Mouse (Mus musculus) heart, embryonic 12.5 days (tissue): ENCODE results near the gene Wipi1. TPM values are rescaled to one million over a fixed set of nuclear protein-coding genes. Genes with fewer than 3 reads are reported as not detected.

ENCODE experiments used
- ATAC-seq: fragments of 200-750 bp; cut with Nextera tagmentation; 2 replicates; pipeline ENCODE4 v1.8.0; 2017; ENCODE audit warnings: moderate TSS enrichment, moderate library complexity; ENCODE audit not compliant: insufficient number of reproducible peaks, low FRiP score
- H3K27ac ChIP-seq: fragments of 300-500 bp; sonication (generic); 2 replicates; pipeline ENCODE4 v1.5.1; 2016; ENCODE audit warnings: mild to moderate bottlenecking, moderate library complexity; ENCODE audit not compliant: poor library complexity, severe bottlenecking
- H3K27me3 ChIP-seq: fragments of 300-500 bp; sonication (generic); replicated peaks from 2 replicates; pipeline ENCODE4 v1.6.1; 2016; ENCODE audit warnings: mild to moderate bottlenecking, moderate library complexity
- H3K36me3 ChIP-seq: fragments of 300-500 bp; sonication (generic); 2 replicates; pipeline ENCODE4 v1.6.1; 2016; ENCODE audit warnings: mild to moderate bottlenecking, moderate library complexity
- H3K4me1 ChIP-seq: fragments of 300-500 bp; sonication (generic); replicated peaks from 2 replicates; pipeline ENCODE4 v1.6.1; 2016; ENCODE audit warnings: mild to moderate bottlenecking
- H3K4me2 ChIP-seq: fragments of 300-500 bp; sonication (generic); 2 replicates; pipeline ENCODE4 v1.6.1; 2016; ENCODE audit warnings: mild to moderate bottlenecking, moderate library complexity
- H3K4me3 ChIP-seq: fragments of 300-500 bp; sonication (generic); 2 replicates; pipeline ENCODE4 v1.5.1; 2016; ENCODE audit warnings: mild to moderate bottlenecking
- H3K9ac ChIP-seq: fragments of 300-500 bp; sonication (generic); 2 replicates; pipeline ENCODE4 v1.6.1; 2016; ENCODE audit warnings: mild to moderate bottlenecking, moderate library complexity
- H3K9me3 ChIP-seq: fragments of 300-500 bp; sonication (generic); replicated peaks from 2 replicates; pipeline ENCODE4 v1.6.1; 2016; ENCODE audit warnings: mild to moderate bottlenecking, moderate library complexity
- WGBS: fragments of 180-500 bp; shearing (Covaris S2); methylation state at CpG from one replicate; pipeline ENCODE4 v1.1.7; 2016; 5-methylcytosine and 5-hydroxymethylcytosine counted together
- polyA plus RNA-seq: library from polyadenylated mRNA; unstranded; fragments of >200 nt; fragmentation: Nextera tagmentation; extraction: Ambion mirVana; gene quantifications from 2 replicates; pipeline ENCODE4 v1.2.1, GENCODE M21; 2016

Gene Wipi1
- polyA plus RNA-seq, 1 experiment from 2014 or later, result 49.9 TPM

DNA sequence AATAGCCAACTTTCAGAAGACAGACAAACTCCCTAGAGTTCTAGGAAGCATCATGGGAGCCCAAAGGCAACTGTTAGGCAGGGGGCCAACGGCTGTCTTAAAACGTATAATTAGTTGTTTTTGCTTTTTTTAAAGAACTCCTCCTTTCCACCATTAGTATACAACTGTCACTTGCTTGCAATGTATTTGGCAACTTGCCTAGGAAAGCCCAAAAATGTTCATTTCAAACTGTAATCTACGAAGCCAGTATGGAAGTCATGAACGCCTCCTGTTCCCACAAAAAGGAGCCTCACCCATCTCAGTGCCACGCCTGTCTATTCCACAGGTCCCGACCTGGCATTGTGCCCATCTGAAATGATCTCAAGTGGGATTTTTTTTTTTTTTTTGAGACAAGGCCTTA, 35.9 kb downstream of the Wipi1 start:
- no peak for ATAC-seq

DNA sequence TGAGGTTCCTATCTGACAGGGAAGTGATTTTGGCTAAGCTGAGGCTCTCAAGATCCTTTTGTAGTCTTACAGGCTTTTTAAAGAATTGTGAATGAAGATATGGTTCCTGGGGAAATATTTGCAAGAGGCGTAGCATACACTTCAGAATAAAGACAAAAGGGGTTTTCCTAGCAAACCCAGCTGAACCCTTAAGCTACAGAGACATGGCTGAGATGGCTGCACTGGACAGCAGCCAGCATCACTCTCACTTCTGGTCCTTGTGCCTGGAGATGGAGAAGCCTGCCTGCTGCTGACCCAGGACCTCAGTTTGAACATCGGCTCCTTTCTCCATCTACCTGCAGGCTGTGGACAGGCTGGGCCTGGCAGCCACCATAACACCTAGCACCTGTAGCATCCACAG, 37.2 kb downstream of the Wipi1 start:
- Histone ChIP-seq H3K27me3 (no peaks in the 10 kb centered on the region), H3K9me3 (no peaks in the 10 kb centered on the region), H3K36me3 (peaks cover 59% of the 10 kb centered on the region), H3K27ac (no peak overlapping the region), H3K4me1 (no peaks in the 10 kb centered on the region), H3K9ac (no peak overlapping the region), H3K4me3 (no peak overlapping the region), H3K4me2 (no peak overlapping the region)
- 79% methylated on average over 2 of the region's 2 CpGs for WGBS
- no peak for ATAC-seq

More for the DNA sequence above, 35.9 kb downstream of the Wipi1 start:
- Histone ChIP-seq H3K4me1 (no peaks in the 10 kb centered on the region), H3K36me3 (peaks cover 70% of the 10 kb centered on the region), H3K4me3 (no peak overlapping the region), H3K9me3 (no peaks in the 10 kb centered on the region), H3K27me3 (no peaks in the 10 kb centered on the region), H3K27ac (no peak overlapping the region), H3K9ac (no peak overlapping the region), H3K4me2 (no peak overlapping the region)
- 83% methylated on average over 6 of the region's 6 CpGs for WGBS

DNA sequence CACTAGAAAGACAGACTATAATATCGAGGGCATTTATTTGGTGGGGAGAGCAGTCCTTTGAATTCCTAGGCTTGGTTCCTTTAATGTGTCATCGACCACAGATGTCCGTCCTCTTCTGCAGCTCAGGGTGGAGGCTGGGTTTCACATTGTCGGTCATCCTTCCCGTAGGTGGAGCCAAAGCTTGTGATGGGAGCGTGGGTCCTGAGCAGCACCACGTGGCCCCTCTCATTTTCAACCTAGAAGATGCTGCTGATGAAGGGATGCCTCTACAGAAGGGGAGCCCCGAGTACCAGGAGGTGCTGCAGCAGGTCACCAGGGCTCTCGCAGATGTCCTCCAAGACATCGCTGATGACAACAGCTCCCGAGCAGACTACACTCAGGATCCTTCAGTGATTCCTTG, 39.7 kb downstream of the Wipi1 start:
- no peaks in the 10 kb centered on the region for H3K9me3 ChIP-seq
- no peaks in the 10 kb centered on the region for H3K27me3 ChIP-seq
- no peak overlapping the region for H3K4me2 ChIP-seq
- no peak overlapping the region for H3K9ac ChIP-seq
- H3K27ac ChIP-seq, result no peak overlapping the region
- peaks cover 33% of the 10 kb centered on the region for H3K36me3 ChIP-seq
- H3K4me1 ChIP-seq, result no peaks in the 10 kb centered on the region
- 82% methylated on average over 11 of the region's 11 CpGs for WGBS
- no peak for ATAC-seq
- no peak overlapping the region for H3K4me3 ChIP-seq

DNA sequence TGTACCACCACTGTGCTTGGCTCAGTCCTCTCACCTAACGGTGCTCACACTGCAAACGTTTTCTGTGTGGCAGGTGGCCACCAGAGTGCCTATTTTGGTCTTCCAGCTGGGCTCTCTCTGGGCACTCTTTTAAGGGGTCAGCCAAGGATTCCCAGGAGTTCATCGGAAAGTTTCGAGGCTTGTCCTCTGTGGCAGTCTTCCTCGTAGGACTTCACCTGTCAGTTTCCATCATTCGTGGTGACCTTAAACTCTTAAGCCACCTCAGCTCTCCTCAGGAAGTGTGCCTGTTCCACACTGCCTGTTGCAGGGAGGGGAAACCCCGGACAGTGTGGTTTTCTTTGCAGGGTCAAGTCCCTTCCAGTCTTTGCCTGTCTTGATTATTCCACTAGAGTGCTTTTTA, 42.0 kb downstream of the Wipi1 start:
- no peaks in the 10 kb centered on the region for H3K9me3 ChIP-seq
- no peak overlapping the region for H3K9ac ChIP-seq
- 66% methylated on average over 7 of the region's 7 CpGs for WGBS
- no peaks in the 10 kb centered on the region for H3K27me3 ChIP-seq
- H3K4me1 ChIP-seq, result no peaks in the 10 kb centered on the region
- no peak overlapping the region for H3K4me3 ChIP-seq
- no peak for ATAC-seq
- peaks cover 21% of the 10 kb centered on the region for H3K36me3 ChIP-seq
- H3K4me2 ChIP-seq, result no peak overlapping the region
- no peak overlapping the region for H3K27ac ChIP-seq

DNA sequence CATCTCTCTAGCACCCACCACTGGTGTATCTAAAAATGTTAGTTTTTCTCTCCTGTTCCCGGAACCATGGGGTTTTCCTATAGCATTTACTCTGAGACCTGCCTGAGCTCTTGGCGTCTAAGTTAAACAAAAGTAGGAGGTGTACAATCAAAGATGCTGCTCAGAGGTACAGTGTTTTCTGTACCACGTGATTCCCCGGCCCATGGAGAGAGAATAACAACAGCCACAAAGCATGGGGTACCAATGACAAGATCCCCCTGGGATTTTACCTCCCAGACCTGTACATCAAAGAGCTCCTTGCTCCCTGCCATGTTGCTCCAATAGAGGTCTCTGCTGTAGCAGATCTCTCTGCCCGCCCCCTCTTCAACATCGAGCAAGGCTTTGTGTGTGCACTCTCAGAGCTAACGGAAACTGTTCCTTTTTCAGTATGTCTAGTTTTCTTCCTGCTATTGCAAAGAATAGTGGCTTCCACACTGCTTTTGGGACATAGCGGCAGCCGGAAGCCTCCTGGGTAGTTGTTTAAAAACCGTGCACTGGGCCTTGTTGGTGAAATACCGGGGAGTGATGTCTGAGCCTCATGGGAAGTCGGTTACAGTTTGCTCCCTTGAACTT, 42.7 kb downstream of the Wipi1 start:
- Histone ChIP-seq H3K27me3 (no peaks in the 10 kb centered on the region), H3K27ac (no peak overlapping the region), H3K36me3 (peaks cover 21% of the 10 kb centered on the region), H3K4me2 (no peak overlapping the region), H3K4me1 (no peaks in the 10 kb centered on the region), H3K9ac (no peak overlapping the region), H3K4me3 (no peak overlapping the region), H3K9me3 (no peaks in the 10 kb centered on the region)
- WGBS, result 72% methylated on average over 12 of the region's 12 CpGs
- no peak for ATAC-seq

DNA sequence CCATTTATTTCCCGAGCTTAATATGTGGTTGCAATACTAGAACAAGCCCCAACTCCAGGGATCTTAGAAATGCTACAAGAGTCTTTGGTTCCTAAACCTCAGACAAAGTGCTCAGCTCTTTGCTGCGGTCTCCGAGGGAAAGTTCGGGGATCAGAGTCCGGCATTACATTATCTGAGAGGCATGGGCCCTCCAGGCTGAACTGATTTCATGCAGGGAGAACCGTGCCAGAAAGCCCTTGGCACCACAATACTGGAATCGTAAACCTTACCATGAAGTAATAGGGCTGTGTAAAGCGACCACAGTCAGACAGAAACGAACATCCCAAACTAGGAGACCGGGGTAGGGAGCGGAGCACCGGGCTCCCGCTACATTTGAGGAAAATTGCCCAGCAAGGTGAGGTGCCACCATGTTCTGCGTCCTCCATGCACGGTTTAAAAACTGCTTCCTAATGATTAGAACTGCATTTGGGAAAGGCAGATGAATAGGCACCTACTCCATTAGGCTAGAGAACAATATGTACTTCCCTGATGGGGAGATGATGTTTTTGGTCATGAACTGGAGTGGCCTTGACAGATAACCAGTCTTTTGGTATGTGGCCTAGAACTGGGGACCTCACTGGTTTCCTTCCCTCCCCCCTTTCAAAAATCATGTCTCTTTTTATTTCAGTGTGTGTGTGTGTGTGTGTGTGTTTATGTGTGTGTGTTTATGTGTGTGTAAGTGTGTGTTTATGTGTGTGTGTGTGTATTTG, 47.1 kb downstream of the Wipi1 start:
- whole genome bisulfite sequencing, result 83% methylated on average over 15 of the region's 15 CpGs
- no peak overlapping the region for H3K4me3 ChIP-seq
- peaks cover 10% of the 10 kb centered on the region for H3K4me1 ChIP-seq
- H3K9ac ChIP-seq, result no peak overlapping the region
- no peak overlapping the region for H3K27ac ChIP-seq
- H3K27me3 ChIP-seq, result no peaks in the 10 kb centered on the region
- no peak overlapping the region for H3K4me2 ChIP-seq
- H3K36me3 ChIP-seq, result no peaks in the 10 kb centered on the region
- H3K9me3 ChIP-seq, result no peaks in the 10 kb centered on the region; the same call in 1 of the 2 replicates
- ATAC-seq, result no peak

DNA sequence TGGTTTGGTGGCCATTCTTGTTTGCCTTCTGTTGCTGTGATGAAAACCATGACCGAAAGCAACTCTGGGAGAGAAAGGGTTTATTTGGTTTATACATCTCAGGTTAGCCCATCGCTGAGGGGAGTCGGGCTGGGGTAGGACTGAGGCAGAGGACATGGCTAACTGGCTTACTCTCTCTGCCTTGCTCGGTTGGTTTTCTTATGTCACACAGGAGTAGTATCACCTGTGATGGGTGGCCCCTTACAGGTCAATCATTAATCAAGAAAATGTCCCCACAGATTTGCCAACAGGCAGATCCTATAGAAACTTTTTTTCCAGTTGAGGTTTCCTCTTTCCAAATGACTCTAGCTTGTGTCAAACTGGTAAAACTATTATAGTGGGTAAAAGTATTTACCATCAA, 48.1 kb downstream of the Wipi1 start:
- H3K4me1 ChIP-seq, result peaks cover 18% of the 10 kb centered on the region
- H3K4me3 ChIP-seq, result no peak overlapping the region
- H3K4me2 ChIP-seq, result no peak overlapping the region
- WGBS, result 89% methylated on average over 4 of the region's 4 CpGs
- H3K27me3 ChIP-seq, result no peaks in the 10 kb centered on the region
- H3K9ac ChIP-seq, result no peak overlapping the region
- H3K9me3 ChIP-seq, result no peaks in the 10 kb centered on the region; the same call in 1 of the 2 replicates
- no peak for ATAC-seq
- H3K36me3 ChIP-seq, result no peaks in the 10 kb centered on the region
- no peak overlapping the region for H3K27ac ChIP-seq

DNA sequence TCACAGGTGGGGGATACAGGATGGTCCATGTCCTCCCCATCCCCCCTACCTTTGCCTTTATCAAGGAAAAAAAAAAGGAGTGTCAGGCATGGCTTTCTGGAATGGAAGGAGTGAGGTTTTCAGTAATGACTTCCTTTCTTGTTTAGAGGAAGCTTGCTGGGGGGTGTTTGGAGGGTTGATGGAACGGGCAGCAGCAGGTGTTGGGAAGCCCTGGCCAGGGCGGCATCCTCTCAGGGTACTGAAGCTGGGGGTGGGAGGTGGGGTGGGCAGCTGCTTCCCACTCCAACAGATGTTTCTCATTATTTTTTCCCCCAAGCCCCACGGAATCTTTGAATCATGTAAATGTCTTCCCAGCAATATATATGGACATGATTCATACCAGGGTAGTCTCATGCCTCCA, 50.3 kb downstream of the Wipi1 start:
- WGBS, result 65% methylated on average over 3 of the region's 3 CpGs
- H3K9ac ChIP-seq, result no peak overlapping the region

DNA sequence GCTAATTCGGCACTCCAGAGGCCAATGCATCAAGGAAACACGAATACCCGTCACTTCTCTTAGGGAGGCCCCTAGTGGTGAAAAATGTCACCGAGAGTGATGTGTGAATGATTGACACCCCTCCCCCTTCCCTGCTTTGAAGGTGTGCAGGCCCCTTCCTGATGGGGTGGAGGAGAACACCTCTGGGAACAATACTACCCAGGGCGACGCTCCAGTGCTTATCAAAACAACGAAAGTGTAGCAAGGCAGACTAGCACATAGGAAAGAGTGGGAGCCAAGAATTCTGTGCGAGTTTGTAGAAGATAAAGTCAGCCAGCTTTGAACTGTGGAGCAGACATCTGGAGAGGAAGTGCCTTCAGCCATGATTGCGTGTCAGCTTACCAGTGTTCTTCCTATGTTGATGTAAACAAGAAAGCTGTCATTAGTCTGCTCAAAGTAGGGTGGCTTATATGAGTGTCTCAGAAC, 50.9 kb downstream of the Wipi1 start:
- ATAC-seq, result peak; percentile 53

More for the DNA sequence above, 50.3 kb downstream of the Wipi1 start:
- Histone ChIP-seq H3K27me3 (no peaks in the 10 kb centered on the region), H3K9me3 (no peaks in the 10 kb centered on the region; the same call in 1 of the 2 replicates), H3K4me3 (no peak overlapping the region), H3K4me2 (no peak overlapping the region), H3K27ac (peak overlapping the region; percentile 44; the same call in 1 of the 2 replicates), H3K36me3 (no peaks in the 10 kb centered on the region), H3K4me1 (peaks cover 35% of the 10 kb centered on the region)
- ATAC-seq, result no peak

DNA sequence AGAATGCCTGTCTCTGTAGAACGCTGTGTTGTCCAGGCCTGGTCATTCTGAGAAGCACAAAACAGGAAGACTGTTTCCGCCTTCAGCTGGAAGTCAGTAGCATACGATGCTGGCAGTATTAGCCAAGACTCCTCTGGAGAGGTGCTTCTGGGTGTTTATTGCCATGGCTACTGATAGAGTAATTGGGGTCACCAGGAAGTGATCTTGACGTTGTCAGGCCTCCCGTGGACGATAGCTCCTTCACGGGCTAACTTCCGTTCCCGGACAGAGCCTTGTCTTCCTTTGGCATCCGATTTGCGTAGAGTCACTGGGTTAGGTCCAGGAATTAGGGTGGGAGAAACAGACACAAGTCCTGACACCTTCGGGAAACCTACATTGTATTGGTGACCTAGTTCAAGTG, 52.5 kb downstream of the Wipi1 start:
- H3K9ac ChIP-seq, result no peak overlapping the region
- H3K4me3 ChIP-seq, result no peak overlapping the region
- ATAC-seq, result no peak
- no peaks in the 10 kb centered on the region; the same call in 1 of the 2 replicates for H3K9me3 ChIP-seq
- H3K36me3 ChIP-seq, result no peaks in the 10 kb centered on the region
- WGBS, result 75% methylated on average over 12 of the region's 12 CpGs
- peaks cover 51% of the 10 kb centered on the region for H3K4me1 ChIP-seq
- no peak overlapping the region for H3K27ac ChIP-seq
- H3K27me3 ChIP-seq, result no peaks in the 10 kb centered on the region
- H3K4me2 ChIP-seq, result peak overlapping the region; percentile 3; the same call in 1 of the 2 replicates

More for the DNA sequence above, 50.9 kb downstream of the Wipi1 start:
- no peaks in the 10 kb centered on the region for H3K36me3 ChIP-seq
- no peak overlapping the region for H3K9ac ChIP-seq
- H3K4me3 ChIP-seq, result no peak overlapping the region
- H3K27ac ChIP-seq, result peak overlapping the region; percentile 44
- 6% methylated on average over 9 of the region's 9 CpGs for WGBS
- H3K27me3 ChIP-seq, result no peaks in the 10 kb centered on the region
- peaks cover 41% of the 10 kb centered on the region for H3K4me1 ChIP-seq
- no peak overlapping the region for H3K4me2 ChIP-seq
- no peaks in the 10 kb centered on the region; the same call in 1 of the 2 replicates for H3K9me3 ChIP-seq

DNA sequence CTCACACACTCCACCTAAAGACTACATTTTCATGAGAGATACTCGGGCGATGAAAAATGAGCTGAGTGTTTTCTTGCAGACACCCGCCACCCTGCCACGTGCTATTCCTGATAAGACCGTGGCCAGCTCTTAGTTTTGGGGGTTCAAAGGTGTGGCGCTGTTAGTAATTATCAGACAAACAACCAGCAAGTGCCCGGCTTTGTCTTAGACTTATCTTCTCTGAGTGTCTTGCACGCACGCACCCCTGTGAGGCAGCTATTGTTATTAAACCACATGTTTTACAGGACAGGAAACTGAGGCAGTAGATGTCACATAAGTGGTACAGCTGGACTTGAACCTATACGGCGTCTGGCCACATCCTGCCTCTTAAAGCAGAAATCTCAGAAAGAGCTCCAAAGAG, 54.3 kb downstream of the Wipi1 start:
- Histone ChIP-seq H3K36me3 (no peaks in the 10 kb centered on the region), H3K27ac (peak overlapping the region; percentile 30), H3K4me3 (no peak overlapping the region), H3K9me3 (no peaks in the 10 kb centered on the region; the same call in 1 of the 2 replicates), H3K27me3 (no peaks in the 10 kb centered on the region), H3K9ac (no peak overlapping the region), H3K4me1 (peaks cover 56% of the 10 kb centered on the region), H3K4me2 (0 out of 2 replicates have a peak overlapping the region, but pooled peaks have one; percentile 2)
- peak; percentile 82 for ATAC-seq
- WGBS, result 42% methylated on average over 11 of the region's 11 CpGs
